Mouse (Mus musculus): ENCODE data around the gene Cltb. TPM values are rescaled to one million over a fixed set of nuclear protein-coding genes. Genes with fewer than 3 reads are reported as not detected.

Cltb gene
- polyA plus RNA-seq, 1 experiment from 2014 or later, result 47.8 TPM

- H3K4me3 ChIP-seq (ENCODE audit: low read length), result no peak overlapping the region
- no peak for ATAC-seq (ENCODE audit: low read depth)
- 83% methylated on average over 7 of the region's 7 CpGs for WGBS
- no peak overlapping the region for H3K4me2 ChIP-seq (ENCODE audit: low read depth, low read length)
- no peaks in the 10 kb centered on the region for H3K9me3 ChIP-seq (ENCODE audit: control insufficient read depth, low read length)
- H3K27me3 ChIP-seq (ENCODE audit: control insufficient read depth, insufficient read depth, low read depth, low read length), result no peaks in the 10 kb centered on the region
- H3K36me3 ChIP-seq (ENCODE audit: control insufficient read depth, insufficient read depth, low read length), result peaks cover 39% of the 10 kb centered on the region
- no peak overlapping the region for H3K9ac ChIP-seq (ENCODE audit: low read length)
- no peak overlapping the region for H3K27ac ChIP-seq (ENCODE audit: low read length)
- H3K4me1 ChIP-seq (replicated peaks; ENCODE audit: control insufficient read depth, insufficient read depth, low read length), result peaks cover 8% of the 10 kb centered on the region
These were observed 50.5 kb downstream of the Cltb start for GRCm38 (mm10) chr13:54560608-54561007.

GRCm38 (mm10) chr13:54559656-54560055 is 51.5 kb downstream of the Cltb start:
- H3K9ac ChIP-seq (ENCODE audit: low read length), result no peak overlapping the region
- WGBS, result 81% methylated on average over 2 of the region's 2 CpGs
- peaks cover 40% of the 10 kb centered on the region for H3K36me3 ChIP-seq (ENCODE audit: control insufficient read depth, insufficient read depth, low read length)
- ATAC-seq (ENCODE audit: low read depth), result no peak
- H3K27me3 ChIP-seq (ENCODE audit: control insufficient read depth, insufficient read depth, low read depth, low read length), result no peaks in the 10 kb centered on the region
- H3K4me2 ChIP-seq (ENCODE audit: low read depth, low read length), result no peak overlapping the region
- H3K27ac ChIP-seq (ENCODE audit: low read length), result no peak overlapping the region
- peaks cover 8% of the 10 kb centered on the region for H3K4me1 ChIP-seq (replicated peaks; ENCODE audit: control insufficient read depth, insufficient read depth, low read length)
- H3K4me3 ChIP-seq (ENCODE audit: low read length), result no peak overlapping the region
- H3K9me3 ChIP-seq (ENCODE audit: control insufficient read depth, low read length), result no peaks in the 10 kb centered on the region

GRCm38 (mm10) chr13:54557652-54558051 is 53.5 kb downstream of the Cltb start:
- H3K27ac ChIP-seq (ENCODE audit: low read length), result no peak overlapping the region
- peaks cover 45% of the 10 kb centered on the region for H3K36me3 ChIP-seq (ENCODE audit: control insufficient read depth, insufficient read depth, low read length)
- no peaks in the 10 kb centered on the region for H3K27me3 ChIP-seq (ENCODE audit: control insufficient read depth, insufficient read depth, low read depth, low read length)
- 95% methylated on average over 1 of the region's 1 CpGs for WGBS
- no peak overlapping the region for H3K4me2 ChIP-seq (ENCODE audit: low read depth, low read length)
- H3K4me1 ChIP-seq (replicated peaks; ENCODE audit: control insufficient read depth, insufficient read depth, low read length), result no peaks in the 10 kb centered on the region
- no peak overlapping the region for H3K4me3 ChIP-seq (ENCODE audit: low read length)
- H3K9ac ChIP-seq (ENCODE audit: low read length), result no peak overlapping the region
- H3K9me3 ChIP-seq (ENCODE audit: control insufficient read depth, low read length), result no peaks in the 10 kb centered on the region
- no peak for ATAC-seq (ENCODE audit: low read depth)

- H3K9me3 ChIP-seq (ENCODE audit: control insufficient read depth, low read length), result no peaks in the 10 kb centered on the region
- H3K9ac ChIP-seq (ENCODE audit: low read length), result no peak overlapping the region
- no peak overlapping the region for H3K4me3 ChIP-seq (ENCODE audit: low read length)
- H3K27me3 ChIP-seq (ENCODE audit: control insufficient read depth, insufficient read depth, low read depth, low read length), result no peaks in the 10 kb centered on the region
- no peaks in the 10 kb centered on the region for H3K4me1 ChIP-seq (replicated peaks; ENCODE audit: control insufficient read depth, insufficient read depth, low read length)
- H3K27ac ChIP-seq (ENCODE audit: low read length), result no peak overlapping the region
- H3K4me2 ChIP-seq (ENCODE audit: low read depth, low read length), result no peak overlapping the region
- no peak for ATAC-seq (ENCODE audit: low read depth)
- 67% methylated on average over 3 of the region's 3 CpGs for WGBS
- peaks cover 47% of the 10 kb centered on the region for H3K36me3 ChIP-seq (ENCODE audit: control insufficient read depth, insufficient read depth, low read length)
These were observed 54.3 kb downstream of the Cltb start for GRCm38 (mm10) chr13:54556796-54557195.

- Histone ChIP-seq H3K27me3 (ENCODE audit: control insufficient read depth, insufficient read depth, low read depth, low read length) (no peaks in the 10 kb centered on the region), H3K9ac (ENCODE audit: low read length) (no peak overlapping the region), H3K36me3 (ENCODE audit: control insufficient read depth, insufficient read depth, low read length) (peaks cover 47% of the 10 kb centered on the region), H3K4me3 (ENCODE audit: low read length) (no peak overlapping the region), H3K27ac (ENCODE audit: low read length) (no peak overlapping the region), H3K4me1 (replicated peaks; ENCODE audit: control insufficient read depth, insufficient read depth, low read length) (no peaks in the 10 kb centered on the region), H3K9me3 (ENCODE audit: control insufficient read depth, low read length) (no peaks in the 10 kb centered on the region), H3K4me2 (ENCODE audit: low read depth, low read length) (no peak overlapping the region)
- ATAC-seq (ENCODE audit: low read depth), result no peak
- WGBS, result 89% methylated on average over 9 of the region's 9 CpGs
These were observed 55.0 kb downstream of the Cltb start for GRCm38 (mm10) chr13:54556176-54556575.

GRCm38 (mm10) chr13:54548036-54548435 is 63.1 kb downstream of the Cltb start:
- ATAC-seq (ENCODE audit: low read depth), result no peak
- no peaks in the 10 kb centered on the region for H3K9me3 ChIP-seq (ENCODE audit: control insufficient read depth, low read length)
- no peak overlapping the region for H3K4me3 ChIP-seq (ENCODE audit: low read length)
- H3K4me1 ChIP-seq (replicated peaks; ENCODE audit: control insufficient read depth, insufficient read depth, low read length), result no peaks in the 10 kb centered on the region
- no peak overlapping the region for H3K27ac ChIP-seq (ENCODE audit: low read length)
- H3K4me2 ChIP-seq (ENCODE audit: low read depth, low read length), result no peak overlapping the region
- H3K27me3 ChIP-seq (ENCODE audit: control insufficient read depth, insufficient read depth, low read depth, low read length), result no peaks in the 10 kb centered on the region
- H3K36me3 ChIP-seq (ENCODE audit: control insufficient read depth, insufficient read depth, low read length), result peaks cover 22% of the 10 kb centered on the region
- H3K9ac ChIP-seq (ENCODE audit: low read length), result no peak overlapping the region
- 86% methylated on average over 7 of the region's 7 CpGs for WGBS

Small RNAs within 50 kb of the gene (microRNA-seq; reads per million reads assigned to microRNA genes)
- not detected for gene Gm24195

Other genes starting within 250 kb of the Cltb start
- gene Cplx2, start 240.0 kb downstream of the Cltb start, polyA plus RNA-seq (2015; fragmentation: Nextera tagmentation; extraction: Ambion mirVana), result 5.0 and 5.3 TPM in 2 replicates
- gene Thoc3, start 142.5 kb downstream of the Cltb start, polyA plus RNA-seq (2015; fragmentation: Nextera tagmentation; extraction: Ambion mirVana), result 98.2 and 101 TPM in 2 replicates
- 7.3 and 8.3 TPM in 2 replicates for gene Simc1, start 107.6 kb downstream of the Cltb start, polyA plus RNA-seq (2015; fragmentation: Nextera tagmentation; extraction: Ambion mirVana)
- 129 and 130 TPM in 2 replicates for gene 4833439L19Rik, start 45.9 kb downstream of the Cltb start, polyA plus RNA-seq (2015; fragmentation: Nextera tagmentation; extraction: Ambion mirVana)
- 25.3 and 28.6 TPM in 2 replicates for gene Arl10, start 36.3 kb downstream of the Cltb start, polyA plus RNA-seq (2015; fragmentation: Nextera tagmentation; extraction: Ambion mirVana)
- 69.2 and 71.2 TPM in 2 replicates for gene Nop16, start 21.3 kb downstream of the Cltb start, polyA plus RNA-seq (2015; fragmentation: Nextera tagmentation; extraction: Ambion mirVana)
- gene Higd2a, start 21.1 kb downstream of the Cltb start, polyA plus RNA-seq (2015; fragmentation: Nextera tagmentation; extraction: Ambion mirVana), result 189 and 192 TPM in 2 replicates
- 72.1 and 78.6 TPM in 2 replicates for gene Faf2, start 10.4 kb upstream of the Cltb start, polyA plus RNA-seq (2015; fragmentation: Nextera tagmentation; extraction: Ambion mirVana)
- 44.7 and 49.4 TPM in 2 replicates for gene Rnf44, start 82.6 kb upstream of the Cltb start, polyA plus RNA-seq (2015; fragmentation: Nextera tagmentation; extraction: Ambion mirVana)
- 0.30 TPM in 1 of 2 replicates, not detected in the other for gene Cdhr2, start 90.1 kb upstream of the Cltb start, polyA plus RNA-seq (2015; fragmentation: Nextera tagmentation; extraction: Ambion mirVana)
- 0.05 and 0.16 TPM in 2 replicates for gene Gprin1, start 138.5 kb upstream of the Cltb start, polyA plus RNA-seq (2015; fragmentation: Nextera tagmentation; extraction: Ambion mirVana)
- gene Sncb, start 155.3 kb upstream of the Cltb start, polyA plus RNA-seq (2015; fragmentation: Nextera tagmentation; extraction: Ambion mirVana), result 0.31 TPM in 1 of 2 replicates, not detected in the other
- not detected in 2 replicates for gene Eif4e1b, start 172.7 kb upstream of the Cltb start, polyA plus RNA-seq (2015; fragmentation: Nextera tagmentation; extraction: Ambion mirVana)
- gene Tspan17, start 178.0 kb upstream of the Cltb start, polyA plus RNA-seq (2015; fragmentation: Nextera tagmentation; extraction: Ambion mirVana), result 19.6 and 21.0 TPM in 2 replicates

Measured in lung, embryonic 16.5 days (tissue).